Mouse (Mus musculus) CH12.LX (cell line): ENCODE data around the gene Arhgap18. TPM values are rescaled to one million over a fixed set of nuclear protein-coding genes. Genes with fewer than 3 reads are reported as not detected.

Experiments used
- DNase-seq: peaks from one replicate; pipeline ENCODE4 v3.0.0-alpha.2; 2013; ENCODE audit errors: extremely low read depth
- H3K27ac ChIP-seq: 2 replicates; pipeline ENCODE4 v1.5.1; 2012; ENCODE audit warnings: low read depth, mild to moderate bottlenecking, control low read depth, moderate library complexity; ENCODE audit not compliant: insufficient read depth
- H3K27me3 ChIP-seq: replicated peaks from 2 replicates; pipeline ENCODE3; 2012; ENCODE audit warnings: inconsistent platforms
- H3K36me3 ChIP-seq, 2 experiments: replicated peaks in 1 of 2; 2 replicates each; pipeline versions ENCODE3 to v1.6.1; 2012; ENCODE audit warnings: inconsistent platforms in 1 of 2, low read length in 1 of 2, mild to moderate bottlenecking in 1 of 2, mixed read lengths in 1 of 2, moderate library complexity in 1 of 2; ENCODE audit not compliant: control insufficient read depth in 1 of 2, insufficient read depth in 1 of 2
- H3K4me1 ChIP-seq, 2 experiments: 2 replicates each; pipeline ENCODE4 v1.6.1; 2012; ENCODE audit warnings: inconsistent platforms in 1 of 2, moderate library complexity in 1 of 2; ENCODE audit not compliant: insufficient read depth in 2 of 2, control insufficient read depth in 1 of 2
- H3K4me2 ChIP-seq: 2 replicates; pipeline ENCODE4 v1.6.1; 2012; ENCODE audit warnings: low read depth, mild to moderate bottlenecking, control low read depth; ENCODE audit not compliant: poor library complexity, insufficient read depth, severe bottlenecking
- H3K4me3 ChIP-seq, 3 experiments: fragments of 150-350 bp in 1 of 3; sonication (generic) in 1 of 3; replicated peaks in 1 of 3; 2 replicates each; pipeline versions ENCODE3 to v1.5.1; 2011 to 2012; ENCODE audit warnings: low read depth in 2 of 3, low read length in 2 of 3, mild to moderate bottlenecking in 2 of 3, moderate library complexity in 2 of 3, control low read depth in 1 of 3, improper control_type of control experiment in 1 of 3, inconsistent platforms in 1 of 3, mixed read lengths in 1 of 3; ENCODE audit not compliant: poor library complexity in 1 of 3
- H3K79me2 ChIP-seq: replicated peaks from 2 replicates; pipeline ENCODE4 v1.6.1; 2012; ENCODE audit warnings: mild to moderate bottlenecking, moderate library complexity; ENCODE audit not compliant: control insufficient read depth, poor library complexity, insufficient read depth, severe bottlenecking; ENCODE audit errors: extremely low read depth
- H3K9ac ChIP-seq: 2 replicates; pipeline ENCODE4 v1.6.1; 2012; ENCODE audit warnings: low read depth, mild to moderate bottlenecking, control low read depth, moderate library complexity; ENCODE audit not compliant: insufficient read depth
- H3K9me3 ChIP-seq: replicated peaks from 2 replicates; pipeline ENCODE3; 2012; ENCODE audit warnings: low read length, inconsistent platforms, mixed read lengths
- BHLHE40 ChIP-seq: IDR thresholded peaks from 2 replicates; pipeline ENCODE4 v1.6.1; 2011; ENCODE audit warnings: mild to moderate bottlenecking, low read depth, low read length, improper control_type of control experiment
- CHD1 ChIP-seq: IDR thresholded peaks from 2 replicates; pipeline ENCODE4 v1.6.1; 2012; ENCODE audit warnings: low read depth, low read length, improper control_type of control experiment, inconsistent platforms
- CTCF ChIP-seq, 2 experiments: IDR thresholded peaks in 1 of 2; conservative IDR thresholded peaks in 1 of 2; 2 replicates each; pipeline ENCODE4 v1.5.1; 2011 to 2012; ENCODE audit warnings: low read depth in 2 of 2, low read length in 2 of 2, improper control_type of control experiment in 1 of 2, inconsistent platforms in 1 of 2, mild to moderate bottlenecking in 1 of 2, moderate library complexity in 1 of 2
- ELF1 ChIP-seq: IDR thresholded peaks from 2 replicates; pipeline ENCODE4 v1.6.1; 2014; ENCODE audit warnings: low read depth, mild to moderate bottlenecking, inconsistent platforms, low read length, improper control_type of control experiment
- ETS1 ChIP-seq: conservative IDR thresholded peaks from 2 replicates; pipeline ENCODE4 v1.6.1; 2012; ENCODE audit warnings: low read depth, mild to moderate bottlenecking, inconsistent platforms, low read length, improper control_type of control experiment, moderate library complexity
- GABPA ChIP-seq: IDR thresholded peaks from 2 replicates; pipeline ENCODE4 v1.6.1; 2012; ENCODE audit warnings: low read depth, low read length, improper control_type of control experiment, inconsistent platforms; ENCODE audit not compliant: insufficient replicate concordance
- JUN ChIP-seq: IDR thresholded peaks from 2 replicates; pipeline ENCODE4 v1.6.1; 2011; ENCODE audit warnings: low read depth, mild to moderate bottlenecking, low read length, improper control_type of control experiment, moderate library complexity; ENCODE audit not compliant: insufficient read depth
- JUND ChIP-seq: conservative IDR thresholded peaks from 2 replicates; pipeline ENCODE4 v1.6.1; 2011; ENCODE audit warnings: low read depth, low read length, improper control_type of control experiment
- KAT2A ChIP-seq: IDR thresholded peaks from 2 replicates; pipeline ENCODE4 v1.6.1; 2012; ENCODE audit warnings: low read length, improper control_type of control experiment, inconsistent platforms; ENCODE audit not compliant: insufficient replicate concordance
- MAX ChIP-seq: IDR thresholded peaks from 2 replicates; pipeline ENCODE4 v1.6.1; 2011; ENCODE audit warnings: low read length, improper control_type of control experiment
- MEF2A ChIP-seq: IDR thresholded peaks from 2 replicates; pipeline ENCODE4 v1.6.1; 2014; ENCODE audit warnings: low read depth, mild to moderate bottlenecking, inconsistent platforms, low read length, improper control_type of control experiment, borderline replicate concordance
- MYC ChIP-seq: IDR thresholded peaks from 2 replicates; pipeline ENCODE4 v1.6.1; 2011; ENCODE audit warnings: low read depth, mild to moderate bottlenecking, improper control_type of control experiment, low read length
- NELFE ChIP-seq: IDR thresholded peaks from 2 replicates; pipeline ENCODE4 v1.6.1; 2011; ENCODE audit warnings: low read depth, low read length, improper control_type of control experiment
- NRF1 ChIP-seq: IDR thresholded peaks from 2 replicates; pipeline ENCODE4 v1.6.1; 2014; ENCODE audit warnings: low read depth, mild to moderate bottlenecking, inconsistent platforms, low read length, improper control_type of control experiment, moderate library complexity
- PAX5 ChIP-seq: IDR thresholded peaks from 2 replicates; pipeline ENCODE4 v1.6.1; 2012; ENCODE audit warnings: low read length, inconsistent platforms, mixed read lengths
- POLR2A ChIP-seq: IDR thresholded peaks from 2 replicates; pipeline ENCODE4 v1.6.1; 2011; ENCODE audit warnings: low read depth, mild to moderate bottlenecking, improper control_type of control experiment, low read length
- POLR2AphosphoS2 ChIP-seq: IDR thresholded peaks from 2 replicates; pipeline ENCODE4 v1.6.1; 2011; ENCODE audit warnings: low read depth, low read length, improper control_type of control experiment
- RAD21 ChIP-seq: IDR thresholded peaks from 2 replicates; pipeline ENCODE4 v1.6.1; 2011; ENCODE audit warnings: low read depth, mild to moderate bottlenecking, low read length, improper control_type of control experiment, moderate library complexity
- RCOR1 ChIP-seq: conservative IDR thresholded peaks from 2 replicates; pipeline ENCODE4 v1.6.1; 2012; ENCODE audit warnings: low read depth, mild to moderate bottlenecking, inconsistent platforms, low read length, improper control_type of control experiment
- SIN3A ChIP-seq: IDR thresholded peaks from 2 replicates; pipeline ENCODE4 v1.6.1; 2012; ENCODE audit warnings: low read length, improper control_type of control experiment, inconsistent platforms
- SMC3 ChIP-seq: IDR thresholded peaks from 2 replicates; pipeline ENCODE4 v1.6.1; 2011; ENCODE audit warnings: low read depth, low read length, improper control_type of control experiment
- TBP ChIP-seq: conservative IDR thresholded peaks from 2 replicates; pipeline ENCODE4 v1.6.1; 2011; ENCODE audit warnings: low read depth, low read length, improper control_type of control experiment
- TCF12 ChIP-seq: IDR thresholded peaks from 2 replicates; pipeline ENCODE4 v1.6.1; 2014; ENCODE audit warnings: low read depth, mild to moderate bottlenecking, inconsistent platforms, low read length, improper control_type of control experiment
- USF1 ChIP-seq: IDR thresholded peaks from 2 replicates; pipeline ENCODE4 v1.6.1; 2014; ENCODE audit warnings: low read depth, mild to moderate bottlenecking, inconsistent platforms, low read length, improper control_type of control experiment
- USF2 ChIP-seq: conservative IDR thresholded peaks from 2 replicates; pipeline ENCODE4 v1.6.1; 2011; ENCODE audit warnings: low read depth, low read length, improper control_type of control experiment
- ZC3H11A ChIP-seq: IDR thresholded peaks from 2 replicates; pipeline ENCODE4 v1.6.1; 2012; ENCODE audit warnings: low read depth, mild to moderate bottlenecking, inconsistent platforms, low read length, improper control_type of control experiment
- ZKSCAN1 ChIP-seq: IDR thresholded peaks from 2 replicates; pipeline ENCODE4 v1.6.1; 2012; ENCODE audit warnings: low read depth, inconsistent platforms, low read length, improper control_type of control experiment, borderline replicate concordance
- ZNF384 ChIP-seq: IDR thresholded peaks from 2 replicates; pipeline ENCODE4 v1.6.1; 2012; ENCODE audit warnings: low read depth, low read length, improper control_type of control experiment, inconsistent platforms
- dilution Hi-C: fragments of 300-500 bp; cut with MboI; formaldehyde crosslinking; loops from 2 replicates; pipeline ENCODE4 v1.14.3; 2020; ENCODE audit warnings: low sequenced_read_pairs; ENCODE audit not compliant: extremely low pct_unique_long_range_greater_than_20kb, extremely low pct_ligation_motif_present
- in situ Hi-C: fragments of 300-500 bp; cut with MboI; formaldehyde crosslinking; loops from 3 replicates; pipeline ENCODE4 v1.14.3; 2019; ENCODE audit warnings: low sequenced_read_pairs, low pct_ligation_motif_present, low pct_unique_long_range_greater_than_20kb, mixed read lengths
- polyA plus RNA-seq: library from polyadenylated mRNA; unstranded; fragments of >175 nt; gene quantifications from 2 replicates; pipeline ENCODE4 v1.2.1, GENCODE M21; 2012; ENCODE audit warnings: low read depth; ENCODE audit not compliant: insufficient read length
- total RNA-seq, 2 experiments: library from RNA; depleted of rRNA; stranded (reverse); fragments of 300-350 nt in 1 of 2; fragments of >200 nt in 1 of 2; gene quantifications; 2 replicates each; pipeline ENCODE4 v1.2.3; 2012 to 2014

Arhgap18 gene
- total and polyA plus RNA-seq, 3 experiments: 3.3 to 4.2 (median 3.3) TPM

DNA sequence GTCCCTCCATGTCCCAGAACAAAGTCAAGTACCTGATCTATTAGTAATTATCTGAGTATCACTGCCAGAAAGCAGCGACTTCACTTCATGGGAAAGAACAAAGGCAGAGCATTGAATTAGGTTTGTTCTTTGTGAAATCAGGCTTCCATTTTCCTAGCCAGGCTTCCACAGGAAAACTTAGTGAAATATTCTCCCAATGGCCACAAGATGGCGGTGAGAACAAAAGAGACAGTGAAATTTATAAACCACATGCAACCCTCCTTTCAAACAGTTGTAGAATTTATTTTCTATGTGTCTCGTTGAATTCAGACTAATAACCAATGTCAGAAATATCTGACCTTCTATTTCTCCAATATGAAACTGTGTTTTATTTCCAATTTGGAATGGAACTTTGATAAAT lies 42.2 kb upstream of the Arhgap18 start:
- H3K79me2 ChIP-seq: no peaks in the 10 kb centered on the region
- dilution Hi-C loops: no loop called here
- in situ Hi-C loops: loop anchor here (10.0 to 25.0 kb wide), 2 partner anchors 184 to 276 kb away; no protein-coding TSS in a partner anchor

GRCm38 (mm10) chr10:26713986-26714385 lies 39.2 kb upstream of the Arhgap18 start:
- no peaks in the 10 kb centered on the region for H3K79me2 ChIP-seq
- H3K4me3 ChIP-seq: no peak overlapping the region
- H3K9ac ChIP-seq: no peak overlapping the region
- no peaks in the 10 kb centered on the region for H3K4me1 ChIP-seq
- no peak overlapping the region for H3K27ac ChIP-seq
- TF ChIP-seq POLR2A (no peak), GABPA (no peak), ZKSCAN1 (no peak)
- TF ChIP-seq, all 38 proteins: peak for 0
- Histone ChIP-seq H3K27me3 (no peaks in the 10 kb centered on the region), H3K4me2 (no peak overlapping the region), H3K9me3 (no peaks in the 10 kb centered on the region), H3K36me3 (no peaks in the 10 kb centered on the region)
- in situ Hi-C loops: loop anchor here (10.0 to 25.0 kb wide), 2 partner anchors 181 to 273 kb away; no protein-coding TSS in a partner anchor
- DNase-seq: no peak
- dilution Hi-C loops: no loop called here

More for the DNA sequence above, 42.2 kb upstream of the Arhgap18 start:
- Histone ChIP-seq H3K27me3 (no peaks in the 10 kb centered on the region), H3K4me2 (no peak overlapping the region), H3K27ac (no peak overlapping the region), H3K36me3 (no peaks in the 10 kb centered on the region), H3K4me3 (no peak overlapping the region), H3K4me1 (no peaks in the 10 kb centered on the region), H3K9me3 (no peaks in the 10 kb centered on the region), H3K9ac (no peak overlapping the region)
- DNase-seq: peak; percentile 53
- no peak for TF ChIP-seq NELFE
- TF ChIP-seq CTCF (conservative IDR thresholded peaks at IDR 0.05 in 1 of 2, IDR thresholded peaks at IDR 0.05 in 1 of 2; ENCODE audit: low read depth in 2 of 2, low read length in 2 of 2): peak; percentile 49 to 90
- TF ChIP-seq MYC: peak; percentile 52; the same call in 1 of the 2 replicates
- peak; percentile 52 for TF ChIP-seq ZC3H11A
- TF ChIP-seq TBP: no peak
- TF ChIP-seq SMC3: peak; percentile 93
- no peak for TF ChIP-seq USF2
- TF ChIP-seq RAD21: peak; percentile 84
- TF ChIP-seq RCOR1: no peak
- TF ChIP-seq MEF2A: no peak
- TF ChIP-seq ELF1: no peak
- TF ChIP-seq PAX5: no peak
- TF ChIP-seq JUN: no peak
- 0 out of 2 replicates have a peak, but pooled peaks have one; percentile 34 for TF ChIP-seq JUND
- TF ChIP-seq TCF12: no peak
- no peak for TF ChIP-seq POLR2AphosphoS2
- no peak for TF ChIP-seq MAX
- no peak for TF ChIP-seq CHD1
- TF ChIP-seq ETS1: no peak
- peak; percentile 47; the same call in 1 of the 2 replicates for TF ChIP-seq ZNF384
- TF ChIP-seq USF1: no peak
- TF ChIP-seq POLR2A: no peak
- no peak for TF ChIP-seq SIN3A
- no peak for TF ChIP-seq KAT2A
- TF ChIP-seq BHLHE40: no peak
- no peak for TF ChIP-seq NRF1
- no peak for TF ChIP-seq ZKSCAN1
